Mouse (Mus musculus) G1E (cell line): ENCODE results near the gene Psors1c2.

Source experiments
- CTCF ChIP-seq: IDR thresholded peaks from 2 replicates; pipeline ENCODE4 v1.5.1; 2012; ENCODE audit warnings: low read depth, low read length, inconsistent platforms, mixed read lengths
- GATA1 ChIP-seq: IDR thresholded peaks from 2 replicates; pipeline ENCODE4 v1.6.1; 2012; ENCODE audit warnings: borderline replicate concordance, low read length, inconsistent platforms, mixed read lengths
- POLR2AphosphoS5 ChIP-seq: IDR thresholded peaks from 2 replicates; pipeline ENCODE4 v1.6.1; 2012; ENCODE audit warnings: low read depth, low read length, inconsistent platforms; ENCODE audit not compliant: insufficient replicate concordance
- TAL1 ChIP-seq: conservative IDR thresholded peaks from 2 replicates; pipeline ENCODE4 v1.6.1; 2012; ENCODE audit warnings: low read depth, low read length, inconsistent platforms, mixed read lengths

DNA sequence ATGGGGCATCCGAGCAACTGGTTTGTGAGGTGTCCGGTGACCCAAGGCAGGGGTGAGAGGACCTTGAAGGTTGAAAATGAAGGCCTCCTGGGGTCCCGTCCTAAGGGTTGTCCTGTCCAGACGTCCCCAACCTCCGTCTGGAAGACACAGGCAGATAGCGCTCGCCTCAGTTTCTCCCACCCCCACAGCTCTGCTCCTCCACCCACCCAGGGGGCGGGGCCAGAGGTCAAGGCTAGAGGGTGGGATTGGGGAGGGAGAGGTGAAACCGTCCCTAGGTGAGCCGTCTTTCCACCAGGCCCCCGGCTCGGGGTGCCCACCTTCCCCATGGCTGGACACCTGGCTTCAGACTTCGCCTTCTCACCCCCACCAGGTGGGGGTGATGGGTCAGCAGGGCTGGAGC is 27.2 kb upstream of the Psors1c2 start, which contains the start of gene Pou5f1:
- TF ChIP-seq CTCF (no peak), GATA1 (no peak), TAL1 (no peak), POLR2AphosphoS5 (no peak)
